Mouse (Mus musculus) stomach, postnatal 0 days (tissue): ENCODE data around the gene Ifi202b.

Experiments
- CTCF ChIP-seq: IDR thresholded peaks from 2 replicates; pipeline ENCODE4 v1.5.1; 2016; ENCODE audit warnings: antibody characterized with exemption, low read depth, mild to moderate bottlenecking, moderate library complexity
- EP300 ChIP-seq: optimal IDR thresholded peaks from 2 replicates; pipeline ENCODE3; 2016; ENCODE audit warnings: antibody characterized with exemption

DNA sequence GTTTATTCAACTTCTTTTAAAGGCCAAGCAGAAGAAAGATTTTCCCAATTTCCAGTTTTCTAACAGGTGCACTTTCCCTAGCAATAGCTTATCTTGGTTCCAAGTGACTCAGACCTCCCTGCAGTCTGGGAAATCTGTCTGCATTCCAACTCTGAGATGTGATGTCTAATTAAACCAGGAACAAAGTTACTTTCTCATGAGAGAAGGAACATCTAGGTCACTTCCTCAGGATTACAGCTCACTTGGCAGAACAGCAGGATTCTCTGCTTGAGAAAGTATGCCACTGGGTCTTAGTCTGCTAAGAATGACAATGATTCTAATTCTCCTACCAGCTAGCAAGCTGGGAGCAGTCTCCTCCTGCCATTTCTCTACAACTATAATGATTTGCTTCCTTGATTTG lies 9.4 kb downstream of the Ifi202b start:
- TF ChIP-seq CTCF (no peak), EP300 (no peak)
